Mouse (Mus musculus) limb, embryonic 15.5 days (tissue): ENCODE data around the gene Mxra8. TPM values are rescaled to one million over a fixed set of nuclear protein-coding genes. Genes with fewer than 3 reads are reported as not detected.

Experiments used
- ATAC-seq: fragments of 200-750 bp; cut with Nextera tagmentation; 2 replicates; pipeline ENCODE4 v1.8.0; 2017; ENCODE audit warnings: low read depth, moderate TSS enrichment; ENCODE audit not compliant: insufficient number of reproducible peaks, low FRiP score, low TSS enrichment
- H3K27ac ChIP-seq: fragments of 300-500 bp; sonication (generic); 2 replicates; pipeline ENCODE4 v1.5.1; 2015; ENCODE audit warnings: moderate library complexity, mild to moderate bottlenecking, inconsistent platforms
- H3K27me3 ChIP-seq: fragments of 300-500 bp; sonication (generic); 2 replicates; pipeline ENCODE4 v1.6.1; 2015; ENCODE audit warnings: inconsistent platforms
- H3K36me3 ChIP-seq: fragments of 300-500 bp; sonication (generic); 2 replicates; pipeline ENCODE4 v1.6.1; 2015; ENCODE audit warnings: inconsistent platforms
- H3K4me1 ChIP-seq: fragments of 300-500 bp; sonication (generic); 2 replicates; pipeline ENCODE4 v1.6.1; 2015; ENCODE audit warnings: inconsistent platforms
- H3K4me2 ChIP-seq: fragments of 300-500 bp; sonication (generic); 2 replicates; pipeline ENCODE4 v1.6.1; 2015; ENCODE audit warnings: mild to moderate bottlenecking, inconsistent platforms
- H3K4me3 ChIP-seq: fragments of 300-500 bp; sonication (generic); 2 replicates; pipeline ENCODE4 v1.5.1; 2015; ENCODE audit warnings: mild to moderate bottlenecking, inconsistent platforms
- H3K9ac ChIP-seq: fragments of 300-500 bp; sonication (generic); 2 replicates; pipeline ENCODE4 v1.6.1; 2015; ENCODE audit warnings: inconsistent platforms
- H3K9me3 ChIP-seq: fragments of 300-500 bp; sonication (generic); 2 replicates; pipeline ENCODE4 v1.6.1; 2016; ENCODE audit warnings: inconsistent platforms
- WGBS: fragments of 180-500 bp; shearing (Covaris S2); methylation state at CpG from one replicate; pipeline ENCODE4 v1.1.7; 2015; 5-methylcytosine and 5-hydroxymethylcytosine counted together
- polyA plus RNA-seq: library from polyadenylated mRNA; unstranded; fragments of >200 nt; fragmentation: Nextera tagmentation; extraction: Ambion mirVana; gene quantifications from 2 replicates; pipeline ENCODE4 v1.2.1, GENCODE M21; 2015

Mxra8 gene
- polyA plus RNA-seq, 1 experiment from 2014 or later, result 150 TPM

GRCm38 (mm10) chr4:155838187-155839153, 1.0 kb upstream of the Mxra8 start:
- H3K4me3 ChIP-seq, result peak overlapping the region; percentile 56; the same call in 1 of the 2 replicates
- 0 out of 2 replicates have a peak overlapping the region, but pooled peaks have one; percentile 92 for H3K4me2 ChIP-seq
- H3K27me3 ChIP-seq, result no peaks in the 10 kb centered on the region
- WGBS, result 50% methylated on average over 8 of the region's 8 CpGs
- peak overlapping the region; percentile 86 for H3K27ac ChIP-seq
- ATAC-seq, result no peak
- H3K4me1 ChIP-seq, result peaks cover 54% of the 10 kb centered on the region
- no peaks in the 10 kb centered on the region for H3K9me3 ChIP-seq
- H3K36me3 ChIP-seq, result peaks cover 17% of the 10 kb centered on the region
- H3K9ac ChIP-seq, result no peak overlapping the region

- no peak; the same call in 1 of the 2 replicates for ATAC-seq
- 8% methylated on average over 8 of the region's 8 CpGs for WGBS
- peaks cover 45% of the 10 kb centered on the region for H3K4me1 ChIP-seq
Measured at GRCm38 (mm10) chr4:155840076-155841002, 859 bp downstream of the Mxra8 start.

GRCm38 (mm10) chr4:155841003-155841454, 1.5 kb downstream of the Mxra8 start:
- Histone ChIP-seq H3K4me3 (peak overlapping the region; percentile 56), H3K4me1 (peaks cover 45% of the 10 kb centered on the region), H3K9me3 (no peaks in the 10 kb centered on the region), H3K36me3 (peaks cover 24% of the 10 kb centered on the region), H3K27me3 (no peaks in the 10 kb centered on the region), H3K27ac (peak overlapping the region; percentile 86), H3K9ac (peak overlapping the region; percentile 55), H3K4me2 (peak overlapping the region; percentile 92)
- WGBS, result 1% methylated on average over 32 of the region's 32 CpGs
- peak; percentile 71 for ATAC-seq

More at GRCm38 (mm10) chr4:155840076-155841002, 859 bp downstream of the Mxra8 start:
- Histone ChIP-seq H3K27ac (peak overlapping the region; percentile 86), H3K4me3 (peak overlapping the region; percentile 56), H3K36me3 (peaks cover 24% of the 10 kb centered on the region), H3K9me3 (no peaks in the 10 kb centered on the region), H3K4me2 (peak overlapping the region; percentile 92), H3K27me3 (no peaks in the 10 kb centered on the region), H3K9ac (peak overlapping the region; percentile 55)

DNA sequence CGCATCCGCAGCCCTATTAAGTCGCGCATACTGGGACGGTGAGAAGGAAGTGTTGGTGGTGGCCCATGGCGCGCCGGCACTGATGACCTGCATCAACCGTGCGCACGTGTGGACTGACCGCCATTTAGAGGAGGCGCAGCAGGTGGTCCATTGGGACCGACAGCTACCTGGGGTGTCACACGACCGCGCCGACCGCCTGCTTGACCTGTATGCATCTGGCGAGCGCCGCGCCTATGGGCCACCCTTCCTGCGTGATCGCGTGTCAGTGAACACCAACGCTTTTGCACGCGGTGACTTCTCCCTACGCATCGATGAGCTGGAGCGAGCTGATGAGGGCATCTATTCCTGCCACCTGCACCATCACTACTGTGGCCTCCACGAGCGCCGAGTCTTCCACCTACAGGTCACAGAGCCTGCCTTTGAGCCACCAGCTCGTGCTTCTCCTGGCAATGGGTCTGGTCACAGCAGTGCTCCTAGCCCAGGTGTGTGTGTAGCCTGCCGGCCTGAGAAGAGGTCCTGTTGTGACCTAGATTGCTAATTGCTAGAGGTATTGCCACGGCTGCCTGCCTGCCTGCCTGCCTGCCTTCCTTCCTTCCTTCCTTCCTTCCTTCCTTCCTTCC, 2.3 kb downstream of the Mxra8 start:
- Histone ChIP-seq H3K4me1 (peaks cover 49% of the 10 kb centered on the region), H3K36me3 (peaks cover 24% of the 10 kb centered on the region), H3K9me3 (no peaks in the 10 kb centered on the region), H3K9ac (no peak overlapping the region), H3K27ac (peak overlapping the region; percentile 86; the same call in 1 of the 2 replicates), H3K27me3 (no peaks in the 10 kb centered on the region), H3K4me3 (peak overlapping the region; percentile 56), H3K4me2 (peak overlapping the region; percentile 92)
- whole genome bisulfite sequencing, result 41% methylated on average over 38 of the region's 38 CpGs
- no peak for ATAC-seq

DNA sequence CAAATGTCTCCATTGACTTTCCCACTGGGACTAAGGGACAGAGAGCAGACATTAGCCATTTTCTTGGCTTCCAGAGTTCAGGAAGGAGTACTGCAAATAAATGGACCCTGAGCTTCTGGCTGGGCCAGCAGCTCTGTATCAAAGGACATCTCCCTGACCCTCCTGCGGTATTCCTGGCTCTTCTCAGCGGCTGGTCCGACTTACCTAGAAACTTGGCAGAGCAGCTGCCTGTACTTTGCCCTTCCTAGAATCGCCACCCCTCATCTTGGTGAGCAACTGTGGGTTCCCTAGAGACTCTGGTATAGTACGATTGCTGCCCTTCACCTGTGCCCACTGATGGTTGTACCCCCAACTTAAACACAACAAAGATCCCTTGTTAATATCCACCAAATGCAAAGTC, 3.8 kb downstream of the Mxra8 start:
- Histone ChIP-seq H3K9ac (no peak overlapping the region), H3K4me1 (peaks cover 49% of the 10 kb centered on the region), H3K27me3 (no peaks in the 10 kb centered on the region), H3K36me3 (peaks cover 24% of the 10 kb centered on the region), H3K4me2 (no peak overlapping the region), H3K27ac (no peak overlapping the region), H3K9me3 (no peaks in the 10 kb centered on the region), H3K4me3 (no peak overlapping the region)
- 91% methylated on average over 5 of the region's 5 CpGs for WGBS
- no peak for ATAC-seq

DNA sequence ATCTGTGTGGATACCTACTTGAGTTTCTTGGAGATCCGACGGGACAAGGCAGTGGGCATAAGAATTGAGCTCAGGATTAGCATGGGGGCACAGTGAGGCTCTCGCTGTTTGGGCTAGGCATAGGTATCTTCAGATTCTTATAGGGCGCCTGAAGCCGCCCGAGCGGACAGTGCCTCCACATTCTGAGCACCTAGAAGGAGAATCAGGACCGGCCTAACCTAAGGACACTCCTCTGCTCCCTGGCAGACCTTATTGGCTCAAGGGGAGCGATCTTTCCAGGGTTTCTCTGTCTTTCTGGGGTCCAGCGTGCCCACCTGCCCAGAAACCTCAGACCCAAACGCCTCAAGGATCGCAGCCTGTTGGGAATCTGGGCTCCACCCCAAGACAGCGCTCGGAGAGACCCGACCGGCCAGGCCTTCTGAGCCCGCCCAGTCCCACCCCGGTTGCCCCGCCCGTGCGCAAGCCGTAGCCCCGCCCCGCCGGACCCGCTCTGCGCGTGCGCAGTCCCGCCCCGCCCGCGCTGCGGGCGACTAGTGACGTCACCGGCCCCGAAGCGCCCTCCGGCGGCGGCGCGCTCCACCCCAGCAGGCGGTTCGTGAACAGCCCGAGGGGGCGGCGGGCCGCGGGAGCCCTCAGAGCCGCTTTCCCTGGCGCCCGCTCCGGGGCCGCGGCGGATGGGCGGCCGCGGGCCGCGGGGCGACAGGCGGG, 7.5 kb downstream of the Mxra8 start, which contains the start of gene Dvl1:
Dvl1 (plus strand) TSS at position 532 of the 708 bp plus-strand sequence.
- H3K9me3 ChIP-seq, result no peaks in the 10 kb centered on the region
- H3K9ac ChIP-seq, result peak within 1 kb of the TSS; percentile 88
- H3K27me3 ChIP-seq, result no peaks in the 10 kb centered on the region
- 2% methylated on average over 51 of the region's 65 CpGs for WGBS
- peaks cover 42% of the 10 kb centered on the region for H3K4me1 ChIP-seq
- peak within 1 kb of the TSS; percentile 94 for H3K4me2 ChIP-seq
- H3K27ac ChIP-seq, result peak within 1 kb of the TSS; percentile 84
- peaks cover 19% of the 10 kb centered on the region for H3K36me3 ChIP-seq
- peak within 1 kb of the TSS; percentile 89 for H3K4me3 ChIP-seq
- peak; percentile 87 for ATAC-seq

- Histone ChIP-seq H3K27me3 (no peaks in the 10 kb centered on the region), H3K4me2 (peak overlapping the region; percentile 94), H3K9me3 (no peaks in the 10 kb centered on the region), H3K36me3 (peaks cover 17% of the 10 kb centered on the region), H3K27ac (peak overlapping the region; percentile 84), H3K4me1 (peaks cover 42% of the 10 kb centered on the region), H3K9ac (peak overlapping the region; percentile 88), H3K4me3 (peak overlapping the region; percentile 89)
- WGBS, result 1% methylated on average over 68 of the region's 69 CpGs
- ATAC-seq, result peak; percentile 45
Measured at GRCm38 (mm10) chr4:155847591-155848352, 8.3 kb downstream of the Mxra8 start.

DNA sequence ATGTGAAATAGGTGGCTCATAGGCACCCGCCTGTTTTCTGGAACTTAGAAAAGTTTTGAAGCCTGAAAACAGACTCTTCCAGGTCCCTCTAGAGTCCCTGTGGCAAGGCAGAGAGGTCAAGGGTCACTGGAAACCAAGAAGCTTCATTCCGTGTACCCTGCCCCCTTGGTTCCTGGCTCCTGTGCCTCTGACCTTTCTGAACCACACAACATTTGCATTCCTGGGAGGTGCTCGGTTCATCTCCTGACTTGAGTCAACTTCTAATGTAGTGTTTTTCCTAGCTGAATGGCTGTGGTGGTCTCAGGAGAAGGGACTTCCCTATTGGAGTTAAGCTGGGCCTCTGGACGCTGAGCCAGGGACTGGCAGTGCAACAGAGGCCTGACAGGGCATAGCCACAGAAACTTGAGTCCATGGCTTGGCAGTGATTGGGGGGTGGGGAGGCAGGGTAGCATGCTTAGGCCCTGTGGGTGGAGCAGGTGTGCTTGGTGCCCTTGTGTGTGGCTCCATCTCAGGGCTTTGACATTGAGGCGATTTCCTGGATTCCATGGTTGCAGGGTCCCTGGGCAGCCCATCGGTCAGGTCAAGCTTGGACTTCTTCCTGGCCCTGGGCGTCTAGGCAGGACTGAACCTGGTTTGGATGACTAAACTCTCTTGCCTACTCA, 9.1 kb downstream of the Mxra8 start:
- H3K27ac ChIP-seq, result no peak overlapping the region
- peak overlapping the region; percentile 88; the same call in 1 of the 2 replicates for H3K9ac ChIP-seq
- no peaks in the 10 kb centered on the region for H3K27me3 ChIP-seq
- H3K36me3 ChIP-seq, result peaks cover 15% of the 10 kb centered on the region
- H3K4me3 ChIP-seq, result peak overlapping the region; percentile 89
- ATAC-seq, result no peak
- H3K4me1 ChIP-seq, result peaks cover 42% of the 10 kb centered on the region
- 65% methylated on average over 7 of the region's 7 CpGs for WGBS
- H3K4me2 ChIP-seq, result peak overlapping the region; percentile 94
- H3K9me3 ChIP-seq, result no peaks in the 10 kb centered on the region

GRCm38 (mm10) chr4:155849391-155849790, 9.9 kb downstream of the Mxra8 start:
- Histone ChIP-seq H3K4me2 (no peak overlapping the region), H3K4me1 (peaks cover 42% of the 10 kb centered on the region), H3K27me3 (no peaks in the 10 kb centered on the region), H3K27ac (no peak overlapping the region), H3K36me3 (peaks cover 18% of the 10 kb centered on the region), H3K9ac (no peak overlapping the region), H3K9me3 (no peaks in the 10 kb centered on the region), H3K4me3 (no peak overlapping the region)
- ATAC-seq, result no peak
- 87% methylated on average over 2 of the region's 2 CpGs for WGBS
